Mouse (Mus musculus) right cerebral cortex, postnatal 10 days (tissue): Measurements from ENCODE around the gene Rcor2.

Experiments used
- DNase-seq, 2 experiments: peaks; one replicate each; pipeline ENCODE4 v3.0.0; 2021; ENCODE audit warnings: low spot score in 2 of 2

The Rcor2 gene

DNA sequence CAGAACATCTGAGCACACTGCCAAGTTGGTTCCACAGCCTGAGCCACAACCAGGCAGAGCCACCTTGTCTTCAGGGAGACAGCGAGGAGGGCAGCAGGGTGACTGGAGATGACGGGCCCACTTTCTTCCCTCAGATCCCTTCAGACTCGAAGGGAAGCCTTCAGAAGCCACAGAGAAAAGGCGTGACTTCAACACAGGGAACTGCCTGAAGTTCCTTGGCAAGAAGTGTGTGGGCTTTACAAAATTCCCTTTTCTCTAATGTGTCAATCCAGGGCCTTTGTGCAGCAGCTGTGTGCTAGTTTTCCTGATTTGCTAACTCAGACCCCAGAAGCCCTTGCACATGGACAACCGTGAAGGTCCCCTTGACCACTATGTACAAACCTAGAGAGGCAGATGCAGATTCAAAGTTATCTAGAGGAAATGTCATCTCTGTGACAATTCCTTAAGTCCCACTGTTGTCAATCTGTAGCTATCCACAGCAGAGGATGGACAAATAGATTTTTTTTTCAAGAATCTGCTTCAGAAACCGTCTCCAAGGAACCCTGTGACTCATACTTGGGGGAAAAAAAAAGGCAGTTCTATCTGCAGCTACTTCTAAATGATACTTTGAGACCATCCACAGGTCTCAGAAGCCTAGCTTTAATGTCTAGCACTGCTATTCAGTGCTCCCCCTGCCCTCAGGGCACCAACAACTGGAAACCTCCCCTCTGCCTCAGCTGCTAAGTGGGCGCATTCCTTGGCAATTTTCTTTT is 25.0 kb downstream of the Rcor2 start:
- no peak for DNase-seq

DNA sequence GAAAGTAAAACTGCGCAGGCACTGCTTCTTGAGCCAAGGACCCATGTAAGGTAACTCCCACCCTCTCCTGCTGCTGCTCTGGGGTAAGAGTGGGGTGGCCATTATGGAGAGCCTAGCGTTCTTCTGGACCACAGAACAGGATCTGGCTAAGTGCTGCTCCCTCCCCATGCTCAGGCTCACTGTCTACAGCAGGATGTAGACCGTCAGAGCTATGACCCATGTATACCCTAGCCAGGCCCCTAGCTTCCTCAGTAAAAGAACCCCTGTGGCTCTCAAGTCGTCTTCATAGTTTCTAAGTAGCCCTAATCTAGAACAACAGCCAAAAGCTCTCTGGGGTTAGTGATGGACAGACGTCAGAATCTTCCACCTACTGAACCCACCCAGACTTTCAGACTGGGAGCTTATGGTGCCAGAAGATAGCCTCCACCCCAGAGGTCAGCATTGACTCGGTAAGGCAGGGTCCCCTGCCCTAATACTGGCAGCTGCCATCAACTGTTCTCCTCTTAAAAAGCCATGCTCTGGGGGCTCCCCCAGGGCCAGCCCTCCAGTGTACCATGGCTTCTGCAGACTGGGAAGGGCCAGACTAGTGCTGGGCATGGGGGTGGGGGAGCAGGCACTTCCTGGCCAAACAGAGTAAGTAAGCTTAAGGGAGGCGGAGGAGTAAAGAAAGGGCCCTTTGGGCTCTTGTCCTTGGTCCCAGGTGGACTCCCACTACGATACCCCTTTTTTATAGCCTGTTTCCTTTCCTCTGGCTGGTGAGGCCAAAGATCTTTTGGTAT is 27.2 kb downstream of the Rcor2 start:
- DNase-seq = no peak

DNA sequence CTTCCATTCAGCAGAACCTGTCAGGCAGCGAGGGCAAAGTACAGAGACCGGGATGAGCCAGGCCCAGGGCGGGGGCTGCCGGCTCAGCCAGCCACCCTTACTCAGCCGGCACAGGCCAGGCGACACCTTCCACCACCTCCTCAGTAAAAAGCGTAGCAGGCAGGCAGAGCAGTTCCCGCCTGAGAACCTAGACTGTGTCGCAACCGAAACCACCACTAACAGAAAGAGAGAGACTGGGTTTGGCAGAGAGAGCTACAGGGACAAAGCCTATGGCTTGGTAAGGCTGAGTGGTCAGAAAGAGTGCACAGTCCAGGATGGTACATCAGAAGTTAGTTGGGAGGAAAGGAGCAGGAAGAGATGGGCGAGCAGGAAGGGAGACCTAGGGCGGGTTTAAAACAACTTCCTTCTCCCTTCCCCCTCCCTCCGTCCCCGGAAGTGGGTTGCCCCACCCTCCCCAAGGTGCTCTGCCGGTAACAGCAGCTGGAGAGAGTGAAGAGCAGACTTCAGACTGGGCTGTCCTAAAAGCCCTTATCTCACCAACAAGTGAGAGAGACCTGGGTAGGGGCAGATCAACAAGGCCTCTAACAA is 28.0 kb downstream of the Rcor2 start:
- no peak for DNase-seq

DNA sequence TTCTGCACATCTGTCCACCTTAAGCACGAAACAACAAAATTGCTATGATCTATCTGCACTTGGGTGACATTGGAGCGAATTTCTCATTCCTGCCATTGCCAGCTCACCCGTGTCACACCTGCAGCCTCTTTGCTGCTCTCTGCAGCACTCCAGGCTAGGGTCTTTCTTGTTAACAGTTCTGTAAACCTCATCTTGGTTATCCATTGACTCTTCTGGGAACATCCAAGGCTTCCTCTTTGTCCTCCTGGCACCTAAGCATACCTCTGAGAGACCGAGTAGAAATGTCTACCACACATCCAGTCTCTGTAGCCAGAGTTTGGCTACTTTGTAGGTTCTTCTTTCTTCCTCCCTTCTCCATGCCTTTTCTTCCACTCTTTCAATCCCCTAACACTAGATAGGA is 28.8 kb downstream of the Rcor2 start:
- DNase-seq = no peak

DNA sequence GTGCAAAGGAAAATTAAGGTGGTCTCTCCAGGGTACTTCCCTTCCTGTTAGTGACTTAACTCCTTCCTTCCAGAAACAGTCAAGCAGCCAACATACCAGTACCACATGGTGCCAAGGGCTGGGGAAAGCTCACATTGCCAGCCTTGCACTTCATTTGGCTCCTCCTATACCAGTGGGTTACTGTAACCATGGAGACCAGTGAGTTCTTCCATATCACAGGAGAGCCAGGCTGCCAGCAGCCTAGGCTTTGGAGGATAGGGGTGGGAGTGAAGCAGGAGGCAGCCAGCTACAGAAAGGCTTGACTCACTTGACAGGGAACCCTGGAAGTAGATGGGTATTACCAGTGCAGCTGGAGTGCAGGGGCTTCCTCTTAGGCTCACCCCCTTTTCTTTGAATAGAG is 31.9 kb downstream of the Rcor2 start:
- DNase-seq = peak; percentile 80 to 90

DNA sequence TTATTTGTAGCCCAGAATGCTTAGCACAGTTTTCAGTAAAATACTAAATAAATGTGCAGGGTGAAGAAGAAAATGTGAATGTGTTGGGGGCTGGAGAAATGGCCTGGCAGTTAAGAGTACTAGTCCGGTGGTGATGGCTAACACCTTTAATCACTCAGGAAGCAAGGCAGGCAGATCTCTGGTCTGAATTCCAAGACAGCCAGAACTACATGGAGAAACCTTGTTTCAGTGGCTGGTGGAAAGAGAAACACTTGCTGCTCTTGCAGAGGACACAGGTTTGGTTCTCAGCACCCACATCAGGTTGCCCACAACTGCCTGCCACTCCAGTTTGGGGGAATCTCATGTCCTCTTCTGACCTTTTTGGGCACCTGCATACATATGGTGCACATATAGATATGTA is 33.0 kb downstream of the Rcor2 start:
- no peak for DNase-seq

DNA sequence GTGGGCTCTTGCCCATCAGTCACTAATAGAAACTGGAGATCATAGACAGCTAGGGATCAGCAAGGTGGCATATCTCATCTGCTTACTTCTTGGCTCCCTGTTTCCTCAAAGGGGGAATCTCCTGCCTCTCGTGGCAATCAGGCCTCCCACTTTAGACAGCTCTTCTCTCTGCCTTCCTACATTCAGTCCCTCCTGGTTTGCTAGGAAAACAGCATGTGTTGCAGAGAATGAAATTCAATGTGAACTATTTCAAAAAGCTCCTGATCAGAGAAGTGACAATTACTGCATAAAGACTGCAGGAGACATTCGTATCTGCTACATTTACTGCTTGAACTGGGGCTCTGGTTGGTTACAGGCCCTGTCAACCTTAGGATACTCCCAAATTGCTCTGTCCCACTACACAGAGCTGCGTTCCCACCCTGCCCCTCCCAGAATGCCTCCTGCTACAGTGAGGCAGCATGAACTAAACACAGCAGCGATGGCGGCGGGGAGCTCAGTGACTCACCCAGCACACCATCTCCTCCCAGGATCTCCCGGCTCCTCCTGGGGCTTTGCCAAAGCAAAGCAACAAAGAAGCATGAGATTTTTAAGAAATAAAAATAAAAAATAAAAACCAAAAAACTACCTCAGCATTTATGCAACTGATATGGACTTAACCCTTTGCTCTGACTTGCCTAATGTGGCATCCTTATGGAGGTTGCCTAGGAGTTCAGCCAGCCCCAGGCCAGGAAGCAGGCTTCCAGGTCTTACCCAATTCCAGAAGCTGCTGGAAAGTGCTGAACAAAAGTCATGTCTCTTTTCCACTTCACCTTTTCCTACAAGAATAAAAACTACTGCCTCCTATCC is 34.7 kb downstream of the Rcor2 start:
- peak; percentile 65 to 72 for DNase-seq

DNA sequence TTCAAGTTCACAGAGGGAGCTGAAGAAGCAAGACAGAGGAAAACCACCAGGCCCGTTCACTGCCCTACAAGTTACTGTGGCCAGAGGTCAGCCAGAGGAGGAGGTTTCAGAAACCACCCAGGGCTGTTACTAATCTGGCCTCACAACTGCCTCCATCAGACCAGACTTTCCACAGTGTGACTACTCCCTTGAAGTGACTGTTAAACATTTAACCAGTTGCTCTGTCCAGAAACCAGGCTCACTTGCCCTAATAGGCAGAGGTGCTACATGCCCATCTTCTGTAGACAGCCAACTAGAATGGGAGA is 35.3 kb downstream of the Rcor2 start:
- DNase-seq = no peak

DNA sequence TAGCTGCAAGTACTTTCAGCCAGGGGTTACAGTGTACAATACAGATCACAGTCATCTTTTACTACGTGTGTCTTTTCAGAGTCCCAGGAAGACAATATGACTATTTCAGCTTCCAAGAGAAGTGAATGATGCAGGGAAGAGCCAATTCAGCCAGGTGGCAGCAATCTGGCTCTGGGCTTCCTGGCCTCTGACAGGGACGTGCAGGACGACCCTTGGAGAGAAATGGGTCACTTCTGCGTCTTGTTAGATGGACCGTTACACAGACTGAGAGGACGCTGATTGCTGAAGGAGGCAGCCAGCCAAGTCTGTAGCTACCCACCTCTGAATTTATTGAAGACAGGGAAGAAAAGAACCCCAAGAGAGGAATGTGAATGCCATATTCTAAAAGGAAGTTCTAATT is 36.7 kb downstream of the Rcor2 start:
- DNase-seq = no peak

DNA sequence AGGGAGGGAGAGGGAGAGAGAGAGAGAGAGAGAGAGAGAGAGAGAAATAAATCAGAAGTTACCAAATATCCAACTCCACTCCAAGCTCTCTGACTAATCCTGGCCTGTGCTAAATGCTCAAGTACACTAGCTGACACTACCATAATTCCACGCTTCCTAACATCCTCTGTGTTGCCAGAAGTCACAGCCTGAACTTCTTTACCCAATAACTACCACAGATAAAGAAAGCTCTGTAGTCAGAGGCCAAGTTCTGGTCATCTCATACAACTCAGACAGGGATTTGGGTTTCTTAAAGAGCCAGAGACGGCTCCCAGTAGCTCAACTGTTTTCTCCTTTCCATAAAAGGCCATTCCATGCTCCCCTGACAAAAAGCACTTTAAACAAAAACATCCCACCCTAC is 37.7 kb downstream of the Rcor2 start:
- no peak for DNase-seq

DNA sequence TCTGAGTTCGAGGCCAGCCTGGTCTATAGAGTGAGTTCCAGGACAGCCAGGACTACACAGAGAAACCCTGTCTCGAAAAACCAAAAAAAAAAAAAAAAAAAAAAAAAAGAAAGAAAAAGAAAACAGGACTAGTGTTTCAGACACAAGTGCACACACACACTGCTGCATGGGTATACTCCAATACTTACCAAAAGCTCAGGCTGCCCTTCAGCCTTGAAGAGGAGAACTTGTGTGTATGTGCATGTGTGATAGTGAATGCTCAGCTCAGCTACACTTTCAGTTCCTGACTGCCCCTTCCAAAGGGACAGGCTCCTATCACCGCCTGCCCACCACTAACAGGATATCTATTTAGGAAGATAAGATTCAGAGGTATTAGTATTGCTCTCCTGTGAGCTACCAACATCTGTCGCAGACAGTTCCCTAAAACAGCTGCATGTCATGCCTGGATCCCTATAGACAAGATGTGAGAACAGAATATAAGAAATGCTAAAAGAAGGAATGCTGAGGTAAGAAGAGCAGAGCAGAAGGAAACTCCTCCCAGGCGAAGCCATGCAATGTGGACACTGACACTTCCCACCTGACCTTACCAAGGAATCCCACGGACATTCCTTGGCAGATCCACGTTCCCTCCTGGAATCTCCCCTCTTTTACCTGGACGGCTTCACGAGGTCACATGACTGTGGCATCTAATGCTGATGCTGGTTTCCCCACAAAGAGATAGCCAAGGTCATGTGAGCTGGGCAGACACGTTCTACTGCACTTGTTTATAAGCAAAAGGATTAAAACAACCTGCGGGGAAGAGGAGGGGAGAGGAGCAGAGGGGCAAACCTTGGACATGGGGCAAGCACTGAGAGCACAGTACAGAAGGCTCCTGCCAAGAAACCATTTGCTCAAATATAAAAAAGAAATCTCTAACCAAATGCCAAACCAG is 38.5 kb downstream of the Rcor2 start:
- DNase-seq = no peak

DNA sequence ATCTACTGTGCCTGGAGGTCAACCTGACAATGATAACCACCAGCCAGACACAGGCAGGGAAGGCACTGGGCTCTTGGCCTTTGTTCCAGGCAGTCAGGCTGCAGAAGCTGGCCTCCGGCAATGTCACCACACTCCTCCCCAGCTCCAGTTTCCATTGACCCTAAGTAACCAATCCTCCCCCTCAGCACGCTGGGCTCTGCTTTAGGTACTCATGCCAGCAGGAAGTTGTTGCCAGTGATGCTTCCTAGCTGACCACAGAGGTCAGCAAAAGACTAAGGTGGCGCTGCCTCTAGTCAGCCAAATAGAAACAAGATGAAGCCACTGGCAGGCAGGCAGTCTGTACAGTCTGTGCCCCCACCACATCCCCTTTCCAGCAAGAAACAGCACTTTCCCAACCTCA is 39.8 kb downstream of the Rcor2 start:
- DNase-seq = no peak

DNA sequence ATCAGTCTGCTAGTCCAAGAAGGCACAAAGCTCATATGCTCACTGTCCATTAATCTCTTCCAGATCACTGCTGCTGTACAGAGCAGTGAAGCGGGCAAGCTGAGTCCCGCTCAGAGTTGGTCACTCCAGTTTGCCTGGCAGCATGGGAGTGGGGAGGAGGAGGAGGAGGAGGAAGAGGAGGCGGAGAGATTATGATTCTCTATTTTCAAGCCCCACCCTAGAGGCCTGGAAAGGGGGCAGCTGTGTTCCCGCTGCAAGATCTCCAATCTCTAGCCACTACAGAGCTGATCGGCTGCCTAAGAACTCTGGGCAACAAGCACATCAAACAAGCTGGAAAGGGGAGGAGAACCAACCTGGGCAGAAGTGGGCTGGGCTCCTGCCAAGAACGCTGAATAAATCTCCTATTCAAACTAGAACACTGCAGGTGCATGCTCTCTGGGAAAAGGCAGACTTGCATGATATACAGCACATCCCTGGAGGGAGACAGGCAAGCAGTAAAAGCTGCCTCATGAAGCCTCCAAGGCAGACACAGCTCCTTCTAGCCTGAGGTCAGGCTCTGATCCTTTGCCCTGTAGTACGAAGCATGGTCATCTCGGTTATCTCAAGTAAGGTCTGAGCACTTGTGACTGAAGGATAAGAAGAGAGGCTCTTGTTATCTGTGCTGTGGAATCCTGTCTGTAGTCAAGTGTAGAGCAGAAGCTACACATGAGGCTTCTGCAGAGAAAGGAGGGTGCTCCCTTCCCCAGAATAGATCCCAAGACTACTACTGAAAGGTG is 41.1 kb downstream of the Rcor2 start:
- DNase-seq = peak; percentile 51 to 60

DNA sequence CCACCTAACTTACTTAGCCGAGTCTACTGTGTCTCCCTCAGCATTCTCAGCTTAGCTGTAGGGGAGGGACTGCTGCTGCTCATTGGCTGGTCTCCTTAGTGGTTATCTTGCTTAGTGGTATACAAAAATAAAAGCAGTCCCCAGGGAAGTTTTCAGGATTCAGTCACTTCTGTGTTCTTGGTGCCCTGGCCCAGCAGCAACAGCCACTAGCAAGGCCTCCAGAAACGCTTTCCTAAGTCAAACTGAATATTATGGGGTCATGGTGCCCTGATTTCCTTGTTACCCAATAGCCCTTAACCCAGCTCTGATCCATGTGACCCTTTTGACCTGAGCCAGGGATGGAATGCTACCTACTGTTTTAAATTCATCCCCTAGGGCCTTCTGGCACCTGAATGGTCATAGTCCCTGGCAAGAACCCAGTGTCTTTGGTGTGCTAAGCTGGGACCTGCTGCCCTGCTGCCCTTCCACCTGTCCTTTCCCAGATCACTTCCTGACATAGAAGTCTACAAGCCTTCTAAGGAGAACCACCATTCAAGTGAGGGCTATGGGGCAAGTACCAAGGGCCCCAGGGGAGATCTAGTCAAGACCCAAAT is 42.7 kb downstream of the Rcor2 start:
- no peak for DNase-seq

DNA sequence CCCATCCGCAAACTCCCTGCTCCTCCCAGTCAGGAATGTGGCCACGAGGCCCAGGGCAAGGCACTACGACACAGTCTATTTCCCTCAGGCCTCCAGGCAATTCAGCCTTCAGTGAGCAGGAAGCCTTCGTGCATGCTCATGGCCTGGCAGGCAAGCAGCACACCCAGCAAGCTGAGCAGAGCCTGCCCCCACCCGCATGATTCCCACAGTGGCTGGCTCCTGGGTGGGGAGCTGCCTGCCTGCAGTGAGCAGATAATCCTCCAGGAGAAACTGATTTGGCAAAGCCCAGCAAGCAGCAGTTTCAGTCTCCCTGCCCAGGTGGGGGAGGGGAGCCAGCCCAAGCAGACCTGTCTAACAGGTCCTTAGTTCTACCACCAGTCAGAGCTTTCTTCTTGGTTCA is 43.6 kb downstream of the Rcor2 start:
- peak in 1 of 2 experiments; percentile 46 for DNase-seq

DNA sequence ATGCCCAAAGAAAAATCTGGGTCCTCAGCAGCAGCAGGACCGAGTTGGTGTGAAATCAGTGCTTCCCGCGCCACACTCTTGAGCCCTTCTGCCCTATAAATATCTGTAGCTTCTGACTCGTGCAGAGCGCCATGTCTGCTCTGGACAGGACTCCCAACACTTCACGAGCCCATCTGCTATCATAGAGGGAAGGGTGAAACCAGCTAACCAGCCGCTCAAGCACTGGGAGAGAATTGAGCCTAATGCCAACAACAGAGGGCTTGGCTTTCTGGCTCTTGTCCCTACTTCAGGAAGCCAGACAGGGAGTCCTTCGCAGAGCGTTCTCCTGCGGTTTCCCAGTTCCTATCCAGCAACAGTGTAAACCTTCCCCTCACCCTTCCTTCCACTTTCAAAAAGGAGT is 44.2 kb downstream of the Rcor2 start:
- no peak for DNase-seq

DNA sequence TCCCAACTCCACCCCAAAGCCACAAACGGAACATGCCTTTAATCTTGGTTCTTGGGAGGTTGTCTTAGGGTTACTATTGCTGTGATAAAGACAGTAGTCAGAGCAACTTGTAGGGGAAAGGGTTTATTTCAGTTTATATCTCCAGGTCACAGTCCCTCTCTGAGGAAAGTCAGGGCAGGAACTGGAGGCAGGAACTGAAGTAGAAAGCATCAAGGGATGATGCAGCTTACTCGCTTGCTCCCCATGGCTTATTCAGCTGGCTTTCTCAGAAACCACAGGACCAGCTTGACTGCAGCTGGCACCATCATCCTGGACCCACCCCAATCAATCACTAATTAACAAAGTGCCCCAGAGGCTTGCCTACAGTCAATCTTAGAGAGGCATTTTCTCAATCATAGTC is 46.5 kb downstream of the Rcor2 start:
- DNase-seq = no peak

DNA sequence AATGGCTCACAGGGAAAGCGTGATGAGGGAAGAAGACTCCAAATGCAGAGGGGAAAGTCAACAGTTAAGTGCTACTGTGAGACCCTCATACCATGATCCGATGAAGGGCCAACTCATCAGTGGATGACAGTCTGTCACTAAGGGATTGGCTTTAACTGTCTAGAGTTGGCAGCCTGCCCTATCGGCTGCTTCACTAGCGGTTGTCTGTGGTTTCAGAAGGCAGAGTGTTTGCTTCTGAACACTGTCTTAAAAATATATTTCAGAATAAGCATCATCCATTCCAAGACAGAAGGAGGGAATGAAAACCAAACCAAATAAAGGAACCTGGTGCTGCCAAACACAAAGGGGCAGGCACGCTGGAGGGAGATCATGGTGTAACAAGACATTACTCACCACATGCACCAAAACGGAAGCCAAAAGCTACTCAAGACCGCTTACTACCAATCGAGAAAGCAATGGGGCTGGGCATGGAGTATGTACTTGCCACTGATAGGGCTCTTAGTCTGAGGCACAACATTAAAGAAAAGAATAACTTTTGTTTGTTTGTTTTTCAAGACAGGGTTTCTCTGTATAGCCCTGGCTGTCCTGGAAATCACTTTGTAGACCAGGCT is 48.0 kb downstream of the Rcor2 start:
- DNase-seq = peak; percentile 77 to 79

DNA sequence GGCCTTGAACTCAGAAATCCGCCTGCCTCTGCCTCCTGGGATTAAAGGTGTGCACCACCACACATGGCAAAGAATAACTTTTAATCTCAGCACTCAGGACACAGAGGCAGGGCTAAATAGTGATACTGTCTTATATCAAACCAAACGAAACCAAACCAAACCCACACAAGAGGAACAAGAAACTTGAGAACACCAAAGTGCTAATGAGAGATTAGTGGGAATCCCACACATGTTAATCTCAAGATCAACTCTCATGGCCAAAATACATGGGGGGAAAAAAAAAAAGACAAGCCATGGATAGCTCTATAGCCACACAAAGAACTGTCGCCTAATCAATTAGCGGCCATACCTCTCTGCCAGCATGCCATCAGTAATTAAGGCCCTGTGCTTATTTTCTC is 48.5 kb downstream of the Rcor2 start:
- no peak for DNase-seq

DNA sequence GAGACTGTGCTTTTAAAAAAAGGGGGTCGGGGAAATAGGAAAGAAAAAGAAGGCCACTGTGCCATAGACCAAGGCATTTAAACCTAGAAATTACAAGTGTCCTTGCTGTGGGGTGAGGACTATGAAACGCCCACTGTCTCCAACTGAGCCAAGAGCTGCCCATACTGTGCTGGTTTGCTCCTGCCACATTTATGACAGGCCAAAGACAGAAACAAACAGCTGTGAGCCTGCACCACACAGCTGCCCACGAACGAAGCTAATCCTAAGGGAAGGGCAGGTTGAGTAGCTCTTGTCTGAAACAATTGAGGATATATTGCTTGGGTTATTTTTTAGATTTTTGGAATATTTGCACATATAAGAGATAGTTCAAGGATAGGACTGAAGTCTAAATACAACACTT is 49.7 kb downstream of the Rcor2 start:
- no peak for DNase-seq
